Mouse (Mus musculus): ENCODE measurements around the gene Tas2r106. TPM values are rescaled to one million over a fixed set of nuclear protein-coding genes. Genes with fewer than 3 reads are reported as not detected.

Tas2r106 gene
- total RNA-seq (2021): not detected in 2 replicates
- long read RNA-seq: 0 reads

DNA sequence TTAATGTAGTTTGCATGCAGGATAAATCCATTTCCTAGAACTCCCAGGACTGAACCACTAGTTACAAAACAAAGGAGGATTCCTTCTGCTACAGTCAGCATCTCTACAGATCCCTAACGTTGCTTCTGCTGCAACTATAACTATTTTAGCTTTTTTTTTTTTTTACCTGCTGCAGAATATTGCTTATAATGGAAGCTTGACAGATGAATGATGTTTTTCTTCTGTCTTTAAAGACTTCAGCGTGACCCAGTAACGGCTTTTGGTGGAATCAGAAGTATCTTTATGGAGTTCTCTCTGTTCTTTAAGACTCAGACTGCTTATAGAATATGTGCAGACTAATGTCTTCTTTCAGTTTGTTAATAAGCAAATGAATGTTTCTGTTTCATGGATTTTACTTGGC, at the start of gene Tas2r106:
TSS of gene Tas2r106 (minus strand) at position 101 of the 400 bp plus-strand sequence.
- no peak for DNase-seq

DNA sequence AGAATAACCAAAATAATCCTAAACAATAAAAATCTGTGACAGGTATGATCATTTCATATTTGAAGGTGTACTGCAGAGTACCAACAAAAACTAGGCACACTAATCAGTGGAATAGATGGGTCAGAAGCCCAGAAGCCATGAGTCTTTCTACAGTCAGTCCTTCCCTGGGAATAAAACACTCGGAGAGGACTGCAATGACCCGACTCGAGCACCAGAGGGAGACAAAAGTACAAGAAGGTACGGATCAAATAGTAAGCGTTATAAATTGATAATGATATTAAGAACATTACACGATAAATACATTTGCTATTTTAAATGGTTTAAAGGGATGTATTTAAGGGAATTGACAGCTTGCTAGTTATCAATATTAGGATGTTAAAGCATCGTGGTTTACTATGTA, 34.1 kb upstream of the Tas2r106 start:
- DNase-seq: no peak

DNA sequence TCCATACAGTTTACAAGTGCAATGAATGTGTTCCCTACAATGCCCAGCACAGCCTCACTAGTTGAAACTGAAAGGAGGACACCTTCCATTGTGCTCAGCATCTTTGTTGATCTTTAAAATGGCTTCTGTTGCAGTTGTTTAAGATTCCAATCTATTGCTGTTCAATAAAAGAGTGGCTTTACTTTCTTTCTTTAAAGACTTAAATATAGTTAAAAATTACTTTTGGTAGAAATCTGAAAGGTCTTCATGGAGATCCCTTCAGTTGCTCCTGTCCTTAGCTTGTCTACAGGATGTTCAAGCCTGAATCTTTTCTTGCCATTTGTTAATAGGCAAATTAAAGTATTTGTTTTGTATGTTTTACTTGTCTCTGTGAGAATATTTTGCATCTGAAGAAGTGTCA, 11.3 kb upstream of the Tas2r106 start, which contains the start of gene Tas2r114:
TSS of gene Tas2r114 (minus strand) at position 101 of the 400 bp plus-strand sequence.
- DNase-seq: no peak

DNA sequence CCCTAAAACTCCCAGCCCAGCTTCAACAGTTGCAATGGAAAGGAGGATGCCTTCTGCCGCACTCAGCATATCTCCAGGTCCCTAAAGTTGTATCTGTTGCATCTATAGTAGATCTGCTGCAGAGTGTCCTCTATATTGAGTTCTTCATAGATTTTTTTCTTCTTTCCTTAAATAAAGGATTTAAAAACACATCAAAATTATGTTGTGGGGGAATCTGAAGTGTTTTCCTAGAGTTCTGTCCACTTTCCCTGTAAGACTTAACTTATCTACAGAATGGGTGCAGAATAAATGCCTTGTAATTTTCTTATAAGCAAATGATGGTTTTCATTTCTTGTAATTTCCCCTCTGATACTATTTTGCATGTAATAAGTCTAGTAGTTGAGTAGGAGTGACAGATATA, 8.7 kb upstream of the Tas2r106 start, which contains the start of gene Tas2r105:
TSS of gene Tas2r105 (minus strand) at position 101 of the 400 bp plus-strand sequence.
- DNase-seq: no peak

DNA sequence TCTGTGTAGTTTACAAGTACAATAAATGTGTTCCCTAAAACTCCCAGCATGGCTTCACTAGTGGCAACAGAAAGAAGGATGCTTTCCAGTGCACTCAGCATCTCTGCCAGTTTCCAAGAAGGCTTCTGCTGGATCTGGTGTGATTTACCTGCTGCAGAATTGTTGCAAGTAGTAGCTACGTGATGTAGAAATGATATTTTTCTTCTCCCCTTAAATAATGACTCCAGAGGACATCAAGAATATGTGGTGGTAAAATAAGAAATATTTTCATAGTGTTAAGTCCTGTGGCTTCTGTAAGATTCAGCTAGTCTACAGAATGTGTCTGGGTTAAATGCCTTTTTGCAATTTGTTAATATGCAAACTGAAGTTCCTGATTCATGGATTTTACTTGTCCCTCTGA, 7.0 kb upstream of the Tas2r106 start, which contains the start of gene Tas2r104:
TSS of gene Tas2r104 (minus strand) at position 101 of the 400 bp plus-strand sequence.
- DNase-seq: no peak

DNA sequence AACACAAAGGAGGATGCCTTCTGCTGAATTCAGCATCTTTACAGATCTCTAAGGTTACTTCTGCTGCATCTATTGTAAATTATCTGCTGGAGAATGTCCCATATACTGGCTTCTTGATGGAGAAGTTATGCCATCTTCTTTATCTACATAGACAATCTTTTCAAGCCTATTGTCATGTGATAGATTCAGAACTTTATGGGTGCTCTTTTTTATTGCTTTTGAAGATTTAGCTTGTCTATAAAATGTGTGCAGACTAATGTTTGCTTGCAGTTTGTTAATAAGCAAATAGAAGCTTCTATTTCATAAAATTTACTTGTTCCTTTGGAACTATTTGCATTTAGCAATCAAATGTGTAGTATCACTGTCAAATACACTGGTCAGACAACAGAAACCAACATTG, 18.6 kb downstream of the Tas2r106 start, which contains the start of gene Tas2r107:
TSS of gene Tas2r107 (minus strand) at position 101 of the 400 bp plus-strand sequence.
- no peak for DNase-seq

DNA sequence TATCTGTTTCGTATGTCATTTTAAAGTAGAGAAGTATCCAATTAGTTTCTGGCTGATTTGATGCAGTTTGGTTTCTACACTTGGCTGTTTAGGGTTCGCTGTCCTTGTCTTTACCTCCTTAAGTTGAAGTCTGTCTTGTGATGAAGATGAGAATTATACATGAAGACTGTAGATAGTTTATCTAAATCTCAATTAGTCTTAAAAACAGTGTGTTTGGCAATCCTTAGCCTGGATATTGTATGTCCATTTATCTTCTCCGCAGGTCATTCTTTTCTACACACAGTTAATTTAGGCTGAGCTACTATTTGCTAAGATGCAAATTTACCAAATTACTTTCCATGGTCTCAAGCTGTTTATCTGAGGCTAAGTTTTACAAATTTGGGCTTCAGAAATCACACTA, 47.9 kb downstream of the Tas2r106 start, which contains the start of gene Tas2r130:
TSS of gene Tas2r130 (minus strand) at position 101 of the 400 bp plus-strand sequence.
- no peak for DNase-seq

Other genes with a start within 250 kb of the Tas2r106 start
- not detected in 2 replicates for gene 5430401F13Rik, start 192.5 kb downstream of the Tas2r106 start, total RNA-seq (2021)
- not detected in 2 replicates for gene Gm6619, start 192.5 kb downstream of the Tas2r106 start, total RNA-seq (2021)
- not detected in 2 replicates for gene Tas2r130, start 48.0 kb downstream of the Tas2r106 start, total RNA-seq (2021)
- not detected in 2 replicates for gene Tas2r107, start 18.7 kb downstream of the Tas2r106 start, total RNA-seq (2021)
- gene Tas2r104, start 6.9 kb upstream of the Tas2r106 start, total RNA-seq (2021): not detected in 2 replicates
- gene Tas2r105, start 8.6 kb upstream of the Tas2r106 start, total RNA-seq (2021): not detected in 2 replicates
- not detected in 2 replicates for gene Tas2r114, start 11.2 kb upstream of the Tas2r106 start, total RNA-seq (2021)

All from adrenal gland, postnatal 25 days (tissue).